Mouse (Mus musculus): Measurements from ENCODE around the gene Eid1. TPM values are rescaled to one million over a fixed set of nuclear protein-coding genes. Genes with fewer than 3 reads are reported as not detected.

The Eid1 gene
- polyA plus RNA-seq, 1 experiment from 2014 or later = 116 TPM

DNA sequence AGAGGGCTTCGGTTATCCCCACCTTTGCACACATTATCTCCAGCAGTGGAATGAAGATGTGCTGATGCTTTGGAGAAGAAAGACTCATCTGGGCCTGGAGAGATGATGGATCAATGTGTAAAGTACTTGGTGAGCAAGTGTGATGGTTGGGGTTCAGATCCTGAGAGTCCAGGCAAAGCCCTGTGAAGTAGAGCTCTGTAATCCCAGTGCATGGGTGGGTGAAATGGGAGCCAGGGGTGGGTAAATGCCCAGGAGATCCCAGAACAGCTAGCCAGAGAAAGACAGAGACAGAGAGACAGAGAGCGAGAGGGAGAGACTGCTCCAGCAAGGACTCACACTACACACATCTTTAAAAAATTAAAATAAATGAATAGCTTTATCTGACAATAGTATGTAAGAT lies 19.6 kb upstream of the Eid1 start:
- no peaks in the 10 kb centered on the region for H3K36me3 ChIP-seq
- H3K4me1 ChIP-seq = no peaks in the 10 kb centered on the region
- WGBS = 94% methylated on average over 2 of the region's 2 CpGs
- no peak overlapping the region for H3K4me2 ChIP-seq
- no peak overlapping the region for H3K9ac ChIP-seq
- ATAC-seq (replicated peaks; ENCODE audit: low FRiP score) = no peak
- H3K27me3 ChIP-seq = no peaks in the 10 kb centered on the region
- no peak overlapping the region for H3K27ac ChIP-seq
- no peak overlapping the region for H3K4me3 ChIP-seq (replicated peaks)
- H3K9me3 ChIP-seq (replicated peaks) = no peaks in the 10 kb centered on the region

DNA sequence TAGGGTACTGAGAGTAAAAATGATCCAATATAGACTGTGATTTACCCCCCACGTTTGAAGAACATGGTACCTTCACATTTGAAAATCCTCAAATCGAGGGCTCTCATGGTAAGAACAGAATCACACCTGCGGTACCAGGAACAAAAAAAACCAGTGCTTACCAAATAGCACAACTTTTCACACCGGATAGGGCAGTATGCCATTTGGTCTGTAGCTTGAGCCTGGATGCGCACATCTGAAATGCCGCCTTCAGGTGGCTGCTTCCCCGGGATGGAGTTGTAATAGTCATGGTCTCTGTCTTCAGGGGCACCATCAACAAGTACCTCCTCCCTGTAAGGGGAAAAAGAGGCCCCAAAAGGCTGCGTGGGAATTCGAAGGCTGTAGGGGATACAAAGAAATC lies 17.5 kb upstream of the Eid1 start:
- no peak for ATAC-seq (replicated peaks; ENCODE audit: low FRiP score)
- Histone ChIP-seq H3K4me3 (replicated peaks) (no peak overlapping the region), H3K4me1 (peaks cover 2% of the 10 kb centered on the region), H3K9me3 (replicated peaks) (no peaks in the 10 kb centered on the region), H3K36me3 (no peaks in the 10 kb centered on the region), H3K4me2 (no peak overlapping the region), H3K9ac (no peak overlapping the region), H3K27ac (no peak overlapping the region), H3K27me3 (no peaks in the 10 kb centered on the region)
- WGBS = 89% methylated on average over 9 of the region's 9 CpGs

DNA sequence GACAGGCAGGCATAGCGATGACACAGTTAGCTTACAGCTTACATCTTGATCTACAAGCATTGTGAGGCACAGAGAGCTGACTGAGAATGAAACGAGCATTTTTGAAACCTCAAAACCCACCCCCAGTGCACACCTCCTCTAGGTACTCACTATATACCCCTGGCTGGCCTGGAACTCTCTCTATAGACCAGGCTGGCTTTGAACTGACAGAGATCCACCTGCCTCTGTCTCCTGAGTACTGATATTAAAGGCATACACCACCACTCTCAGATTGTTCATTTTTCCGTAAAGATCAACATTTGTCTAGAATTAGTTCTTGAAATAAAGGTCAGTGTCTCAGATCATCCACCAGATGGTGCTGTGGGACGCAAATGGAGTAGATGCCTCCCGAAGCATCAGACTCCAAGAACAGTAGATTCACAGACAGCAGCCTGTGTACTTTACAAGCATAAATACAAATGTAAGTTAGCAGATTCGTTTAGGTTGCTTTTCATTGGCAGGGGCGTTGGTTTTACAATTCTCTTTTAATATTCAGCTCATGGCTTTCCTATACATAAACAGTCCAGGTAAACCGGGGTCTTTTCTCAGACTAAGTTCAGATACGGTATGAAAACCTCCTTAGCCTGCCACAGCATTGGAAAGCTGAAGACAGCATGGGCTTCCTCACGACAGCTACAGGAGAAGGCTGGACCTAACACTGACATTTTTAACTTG lies 12.9 kb upstream of the Eid1 start:
- Histone ChIP-seq H3K27ac (no peak overlapping the region), H3K4me2 (peak overlapping the region; percentile 65), H3K36me3 (no peaks in the 10 kb centered on the region), H3K4me3 (replicated peaks) (peak overlapping the region; percentile 40), H3K9ac (peak overlapping the region; percentile 37), H3K27me3 (no peaks in the 10 kb centered on the region), H3K4me1 (peaks cover 12% of the 10 kb centered on the region), H3K9me3 (replicated peaks) (no peaks in the 10 kb centered on the region)
- WGBS = 14% methylated on average over 10 of the region's 10 CpGs
- peak; percentile 75 for ATAC-seq (replicated peaks; ENCODE audit: low FRiP score)

DNA sequence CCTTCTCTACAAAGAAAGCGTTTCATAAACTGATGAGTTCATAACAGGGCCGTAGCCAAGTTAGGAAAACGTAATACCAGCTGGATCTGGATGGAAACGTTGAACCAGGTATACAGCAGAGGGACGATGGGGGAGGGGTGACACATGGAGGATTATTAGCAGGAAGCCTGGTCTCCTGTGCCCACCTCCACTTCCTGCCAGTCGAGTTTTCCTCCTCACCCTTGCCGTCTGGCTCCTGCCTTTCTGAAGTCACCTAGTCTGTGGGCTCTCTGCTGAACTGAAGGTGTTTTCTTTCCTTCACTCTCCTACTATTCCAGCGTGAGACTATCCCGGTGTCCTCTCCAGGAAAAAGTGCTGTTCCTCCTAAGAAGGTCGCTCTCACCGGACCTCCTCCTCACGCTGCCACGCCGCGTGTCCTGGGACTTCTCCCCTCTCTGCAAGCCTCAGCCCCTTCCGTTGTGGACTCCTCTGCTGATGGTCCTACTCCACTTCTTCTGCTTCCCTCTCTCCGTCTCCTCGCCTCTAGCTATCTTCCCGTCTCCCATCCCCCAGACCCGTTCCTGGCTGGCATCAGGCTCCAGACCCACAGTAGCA lies 12.3 kb upstream of the Eid1 start:
- Histone ChIP-seq H3K4me3 (replicated peaks) (peak overlapping the region; percentile 40), H3K4me1 (peaks cover 12% of the 10 kb centered on the region), H3K9me3 (replicated peaks) (no peaks in the 10 kb centered on the region), H3K27ac (no peak overlapping the region), H3K9ac (peak overlapping the region; percentile 37), H3K27me3 (no peaks in the 10 kb centered on the region), H3K4me2 (peak overlapping the region; percentile 65), H3K36me3 (no peaks in the 10 kb centered on the region)
- ATAC-seq (replicated peaks; ENCODE audit: low FRiP score) = peak; percentile 80
- WGBS = 31% methylated on average over 20 of the region's 20 CpGs

DNA sequence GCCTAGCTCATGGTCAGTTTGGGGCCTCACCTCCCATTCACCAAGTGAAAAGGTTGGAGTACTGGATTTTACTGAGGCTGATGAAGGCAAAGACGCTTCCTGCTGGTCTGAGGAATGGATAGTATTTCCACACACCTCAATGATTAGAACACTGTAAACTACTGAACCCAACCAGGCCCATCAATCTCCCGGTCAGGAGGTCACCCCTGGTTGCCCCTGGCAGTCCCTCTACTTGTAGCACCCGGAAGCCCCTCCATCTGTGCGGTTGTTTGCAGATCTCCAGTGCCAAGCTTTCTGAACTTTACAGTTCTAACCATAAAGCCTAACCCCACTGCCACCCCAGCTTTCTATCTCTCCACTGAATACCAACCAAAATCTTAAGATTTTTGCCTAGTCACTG lies 11.7 kb upstream of the Eid1 start:
- Histone ChIP-seq H3K27ac (no peak overlapping the region), H3K36me3 (no peaks in the 10 kb centered on the region), H3K9me3 (replicated peaks) (no peaks in the 10 kb centered on the region), H3K27me3 (no peaks in the 10 kb centered on the region), H3K4me3 (replicated peaks) (peak overlapping the region; percentile 40), H3K4me1 (peaks cover 12% of the 10 kb centered on the region), H3K4me2 (peak overlapping the region; percentile 65), H3K9ac (peak overlapping the region; percentile 37; the same call in 1 of the 2 replicates)
- WGBS = 31% methylated on average over 4 of the region's 4 CpGs
- peak; percentile 45 for ATAC-seq (replicated peaks; ENCODE audit: low FRiP score)

DNA sequence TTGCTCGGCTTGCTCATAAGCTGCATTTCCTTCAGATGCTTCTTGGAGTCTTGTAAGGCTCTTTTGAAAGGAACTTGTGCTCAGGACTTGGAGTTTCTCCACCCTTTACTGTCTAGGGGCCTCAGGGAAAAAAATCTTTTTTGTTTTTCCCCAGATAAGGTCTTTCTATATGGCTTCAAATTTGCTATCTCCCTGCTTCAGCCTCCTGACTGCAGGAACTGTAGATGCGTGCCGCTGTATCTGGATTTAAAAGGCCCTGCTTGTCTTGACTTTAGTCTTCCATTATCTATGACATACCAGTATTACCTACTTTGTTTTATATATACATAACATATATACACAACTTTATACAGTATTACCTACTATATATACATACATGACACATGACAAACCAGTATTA lies 10.4 kb upstream of the Eid1 start:
- Histone ChIP-seq H3K4me3 (replicated peaks) (no peak overlapping the region), H3K27me3 (no peaks in the 10 kb centered on the region), H3K4me1 (peaks cover 12% of the 10 kb centered on the region), H3K4me2 (no peak overlapping the region), H3K27ac (no peak overlapping the region), H3K9me3 (replicated peaks) (no peaks in the 10 kb centered on the region), H3K36me3 (no peaks in the 10 kb centered on the region), H3K9ac (no peak overlapping the region)
- WGBS = 89% methylated on average over 3 of the region's 3 CpGs
- ATAC-seq (replicated peaks; ENCODE audit: low FRiP score) = no peak

DNA sequence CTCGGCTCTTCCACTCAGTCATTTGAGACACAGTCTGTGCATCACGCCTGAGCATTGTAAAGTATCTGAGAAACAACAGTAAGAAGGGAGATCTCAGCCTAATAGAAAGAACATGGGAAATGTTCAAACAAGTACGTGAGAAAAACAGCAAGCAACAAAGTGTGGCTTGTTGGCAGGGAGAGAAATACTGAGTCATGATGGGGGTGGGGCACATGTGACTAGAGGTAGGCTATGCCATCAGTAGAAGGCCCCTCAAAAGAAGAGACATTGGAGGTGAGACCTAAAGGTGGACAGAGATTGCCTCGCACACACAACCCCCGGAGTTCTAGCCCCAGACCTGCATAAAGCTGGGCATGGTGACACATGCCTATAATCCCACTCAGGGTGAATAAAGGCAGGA lies 7.7 kb upstream of the Eid1 start:
- Histone ChIP-seq H3K27me3 (no peaks in the 10 kb centered on the region), H3K36me3 (no peaks in the 10 kb centered on the region), H3K27ac (no peak overlapping the region), H3K4me2 (no peak overlapping the region), H3K4me1 (peaks cover 12% of the 10 kb centered on the region), H3K9me3 (replicated peaks) (no peaks in the 10 kb centered on the region), H3K4me3 (replicated peaks) (no peak overlapping the region), H3K9ac (no peak overlapping the region)
- WGBS = 88% methylated on average over 5 of the region's 5 CpGs
- ATAC-seq (replicated peaks; ENCODE audit: low FRiP score) = no peak

DNA sequence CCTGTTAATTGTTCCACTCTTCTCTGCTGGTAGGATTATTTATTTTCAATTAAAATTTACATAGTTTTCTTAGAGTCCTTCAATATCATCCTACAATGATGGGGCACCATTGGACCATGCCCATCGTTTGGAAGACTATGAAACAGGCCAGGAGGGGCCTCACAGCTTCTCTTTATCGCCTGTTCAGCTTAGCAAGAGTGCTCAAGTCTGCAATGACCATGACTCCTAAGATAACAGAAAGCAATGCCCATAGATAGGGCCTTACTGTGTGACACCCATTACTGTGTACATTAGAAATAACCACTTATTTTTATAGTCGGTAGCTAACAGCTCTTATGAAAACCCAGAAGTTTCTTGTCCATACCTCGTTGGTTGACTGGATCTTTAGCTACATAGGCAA lies 7.0 kb upstream of the Eid1 start:
- no peaks in the 10 kb centered on the region for H3K27me3 ChIP-seq
- WGBS = 83% methylated on average over 4 of the region's 4 CpGs
- H3K4me3 ChIP-seq (replicated peaks) = no peak overlapping the region
- ATAC-seq (replicated peaks; ENCODE audit: low FRiP score) = no peak
- no peak overlapping the region for H3K27ac ChIP-seq
- H3K36me3 ChIP-seq = no peaks in the 10 kb centered on the region
- no peak overlapping the region for H3K9ac ChIP-seq
- peaks cover 5% of the 10 kb centered on the region for H3K4me1 ChIP-seq
- no peaks in the 10 kb centered on the region for H3K9me3 ChIP-seq (replicated peaks)
- no peak overlapping the region for H3K4me2 ChIP-seq

DNA sequence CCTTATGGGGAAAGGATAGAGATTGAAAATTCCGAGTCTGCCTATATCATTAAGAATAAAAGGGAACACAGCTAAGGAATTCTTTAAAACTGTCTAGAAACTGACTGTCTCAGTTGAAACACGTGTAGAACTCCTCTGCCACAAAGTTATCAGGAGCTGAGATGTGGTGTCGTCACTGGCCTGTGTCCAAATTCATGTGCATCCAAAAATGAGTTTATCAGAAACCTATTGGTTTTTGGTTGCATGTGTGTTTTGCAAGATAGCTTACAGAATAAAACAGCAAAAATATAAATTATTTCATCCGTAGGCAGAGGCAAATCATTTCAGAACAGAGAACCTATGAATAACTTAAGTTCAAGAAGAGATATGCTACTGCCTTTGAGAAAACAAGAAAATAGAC lies 6.2 kb upstream of the Eid1 start:
- Histone ChIP-seq H3K4me1 (no peaks in the 10 kb centered on the region), H3K4me2 (no peak overlapping the region), H3K9me3 (replicated peaks) (no peaks in the 10 kb centered on the region), H3K4me3 (replicated peaks) (no peak overlapping the region), H3K36me3 (no peaks in the 10 kb centered on the region), H3K27me3 (no peaks in the 10 kb centered on the region), H3K27ac (no peak overlapping the region), H3K9ac (no peak overlapping the region)
- WGBS = 79% methylated on average over 4 of the region's 4 CpGs
- no peak for ATAC-seq (replicated peaks; ENCODE audit: low FRiP score)

DNA sequence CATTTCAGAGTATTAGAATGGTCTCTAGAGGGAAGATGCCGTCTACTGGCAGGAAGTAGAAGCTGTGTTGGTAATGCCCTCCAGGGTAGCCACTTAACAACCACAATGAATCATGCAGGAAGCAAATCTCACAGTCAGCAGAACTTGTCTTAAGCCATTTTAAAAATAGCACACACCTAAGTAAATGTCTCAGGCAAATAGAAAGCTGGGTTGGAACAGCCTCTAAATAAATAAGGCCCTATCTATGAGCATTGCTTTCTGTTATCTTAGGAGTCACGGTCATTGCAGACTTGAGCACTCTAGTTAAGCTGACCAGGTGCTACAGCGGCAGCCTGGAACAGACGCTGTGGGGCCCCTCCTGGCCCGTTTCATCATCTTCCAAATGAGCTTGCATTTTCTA lies 5.7 kb upstream of the Eid1 start:
- Histone ChIP-seq H3K4me2 (no peak overlapping the region), H3K9ac (no peak overlapping the region), H3K27me3 (no peaks in the 10 kb centered on the region), H3K36me3 (no peaks in the 10 kb centered on the region), H3K9me3 (replicated peaks) (no peaks in the 10 kb centered on the region), H3K27ac (no peak overlapping the region), H3K4me1 (no peaks in the 10 kb centered on the region), H3K4me3 (replicated peaks) (no peak overlapping the region)
- no peak for ATAC-seq (replicated peaks; ENCODE audit: low FRiP score)
- WGBS = 65% methylated on average over 5 of the region's 5 CpGs

DNA sequence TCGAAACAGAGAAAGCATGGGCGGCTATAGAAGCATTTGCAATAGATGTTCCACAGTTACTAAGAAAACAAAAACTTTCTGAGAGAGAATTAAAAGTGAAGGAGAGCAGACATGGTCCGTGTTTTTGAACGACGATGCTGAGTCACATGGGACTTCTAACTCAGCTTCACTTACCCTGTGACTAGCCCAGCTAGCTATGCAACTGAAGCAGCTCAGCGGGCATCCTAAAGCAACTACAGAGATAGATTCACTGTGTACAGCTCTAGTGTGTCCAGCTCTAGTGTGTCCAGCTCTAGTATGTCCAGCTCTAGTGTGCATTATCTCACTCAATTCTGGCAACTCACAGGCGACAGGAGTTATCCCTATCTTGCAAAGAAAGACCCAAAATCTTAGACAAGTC lies 5.2 kb upstream of the Eid1 start:
- 81% methylated on average over 7 of the region's 7 CpGs for WGBS
- H3K27ac ChIP-seq = no peak overlapping the region
- H3K9ac ChIP-seq = no peak overlapping the region
- H3K4me1 ChIP-seq = peaks cover 3% of the 10 kb centered on the region; the same call in 1 of the 2 replicates
- no peaks in the 10 kb centered on the region for H3K9me3 ChIP-seq (replicated peaks)
- H3K4me3 ChIP-seq (replicated peaks) = no peak overlapping the region
- ATAC-seq (replicated peaks; ENCODE audit: low FRiP score) = no peak
- H3K36me3 ChIP-seq = no peaks in the 10 kb centered on the region
- no peak overlapping the region for H3K4me2 ChIP-seq
- H3K27me3 ChIP-seq = no peaks in the 10 kb centered on the region

DNA sequence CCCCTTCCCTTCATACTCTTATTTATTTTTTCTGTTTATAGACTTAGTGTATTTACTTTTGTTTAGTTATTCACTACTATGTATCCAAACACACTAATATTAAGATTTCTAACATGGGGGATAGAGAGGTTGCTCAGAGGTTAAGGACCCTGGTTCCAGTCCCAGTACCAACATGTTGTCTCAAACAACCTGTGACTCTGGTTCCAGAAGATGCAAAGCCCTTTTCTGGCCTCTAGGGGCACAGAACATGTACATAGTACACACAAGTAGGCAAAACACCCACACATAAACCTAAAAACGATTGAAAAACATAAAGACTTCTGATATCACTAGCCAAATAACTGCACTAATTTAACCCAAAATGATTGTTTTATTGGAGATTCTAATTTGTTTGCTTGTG lies 2.0 kb upstream of the Eid1 start:
- Histone ChIP-seq H3K36me3 (no peaks in the 10 kb centered on the region), H3K9me3 (replicated peaks) (no peaks in the 10 kb centered on the region), H3K4me1 (peaks cover 11% of the 10 kb centered on the region), H3K4me2 (no peak overlapping the region), H3K9ac (no peak overlapping the region), H3K27ac (no peak overlapping the region), H3K4me3 (replicated peaks) (no peak overlapping the region), H3K27me3 (no peaks in the 10 kb centered on the region)
- ATAC-seq (replicated peaks; ENCODE audit: low FRiP score) = no peak
- 62% methylated on average over 1 of the region's 1 CpGs for WGBS

DNA sequence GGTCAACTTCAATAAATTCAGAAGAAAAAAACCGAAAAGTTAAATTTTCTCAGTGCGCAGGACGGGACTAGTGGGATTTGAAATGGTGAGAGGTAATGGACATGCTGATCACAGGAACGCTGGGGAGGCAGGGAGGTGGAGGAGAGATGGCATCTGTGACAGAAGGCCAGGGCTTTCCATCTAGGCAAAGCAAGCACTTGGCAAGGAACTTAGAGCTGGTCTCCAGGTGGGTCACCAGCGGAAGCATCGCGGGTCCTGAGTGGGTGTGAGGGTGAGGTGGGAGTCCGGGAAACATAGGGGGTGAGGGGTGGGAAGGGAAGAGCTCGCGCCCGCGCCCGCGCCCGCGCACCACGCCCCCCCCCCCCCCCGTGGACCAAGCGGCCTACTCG lies 333 bp upstream of the Eid1 start:
- H3K36me3 ChIP-seq = no peaks in the 10 kb centered on the region
- peak overlapping the region; percentile 72 for H3K4me3 ChIP-seq (replicated peaks)
- no peaks in the 10 kb centered on the region for H3K9me3 ChIP-seq (replicated peaks)
- ATAC-seq (replicated peaks; ENCODE audit: low FRiP score) = peak; percentile 77
- H3K27me3 ChIP-seq = no peaks in the 10 kb centered on the region
- 13% methylated on average over 17 of the region's 20 CpGs for WGBS
- peak overlapping the region; percentile 77 for H3K4me2 ChIP-seq
- peak overlapping the region; percentile 91 for H3K27ac ChIP-seq
- H3K9ac ChIP-seq = peak overlapping the region; percentile 76
- H3K4me1 ChIP-seq = peaks cover 11% of the 10 kb centered on the region
